27 mouse cellular contexts compared by ENCODE assay signal in genomic region chr8:127347890-127348495, GRCm38 (mm10).
DNase-seq lines count a peak whose midpoint lies in the region; TF ChIP-seq lines count a peak whose summit lies in the region.
"Had no signal": no experiment of that assay in that cellular context is flagged by ENCODE, and none has a peak within 500 bp of the region (broad histone marks: within the 10 kb centered on the region; RNA-seq: fewer than 3 reads in every experiment).

No protein-coding gene starts in this region.

- peak; percentile 5 to 28 for DNase-seq in frontal cortex, adult 2 months (ENCODE audit: extremely low spot score in 1 of 2, low spot score in 1 of 2)
- no peak for DNase-seq in frontal cortex, postnatal 25 days (ENCODE audit: low spot score in 2 of 2)
- DNase-seq in right cerebral cortex, adult 18-20 months: peak; percentile 17
- DNase-seq in right cerebral cortex, postnatal 4 days: no peak
- DNase-seq in telencephalon, adult 2 months (ENCODE audit: low read depth, low spot score): peak; percentile 43
- DNase-seq in gastrocnemius, adult 2 months: no peak
- DNase-seq: adrenal gland, postnatal 14 days; B cell, adult 2 months; cerebellum, adult 11-12 months; cerebellum, adult 8-10 months; cerebellum, postnatal 10 days; cerebellum, postnatal 36 days; embryo, embryonic 11 days; gastrocnemius, postnatal 25 days; heart, postnatal 10 days; heart, postnatal 36 days; kidney, adult 11 months had no signal

- intact Hi-C loops in gastrocnemius, adult 2 months (cut with DNase I): loop anchor here (10.0 kb wide), 1 partner anchor 153 kb away; no protein-coding TSS in a partner anchor

- no peak overlapping the region for H3K4me3 ChIP-seq in gastrocnemius, adult 2 months
- H3K4me3 ChIP-seq: embryonic facial prominence, embryonic 10.5 days; embryonic facial prominence, embryonic 13.5 days; erythroblast, embryonic 14.5 days; forebrain, embryonic 10.5 days; forebrain, embryonic 13.5 days; heart, embryonic 12.5 days; heart, embryonic 15.5 days; hindbrain, embryonic 10.5 days; hindbrain, embryonic 13.5 days; intestine, embryonic 15.5 days had no signal

- H3K27ac ChIP-seq in gastrocnemius, adult 2 months: no peak overlapping the region
- H3K27ac ChIP-seq: embryonic facial prominence, embryonic 10.5 days; embryonic facial prominence, embryonic 13.5 days; forebrain, embryonic 10.5 days; forebrain, embryonic 13.5 days; heart, embryonic 15.5 days; hindbrain, embryonic 10.5 days; hindbrain, embryonic 13.5 days; intestine, embryonic 15.5 days had no signal

- TF ChIP-seq CTCF in gastrocnemius, adult 2 months (IDR thresholded peaks at IDR 0.05): no peak

Comparison
In these comparisons a context has a peak if more than half of its experiments do, and no peak if none do; other contexts are left out.
1. DNase-seq: peak in frontal cortex, adult 2 months (2 of 2), right cerebral cortex, adult 18-20 months (single experiment) and telencephalon, adult 2 months (single experiment); none in frontal cortex, postnatal 25 days (0 of 2), right cerebral cortex, postnatal 4 days (single experiment) and gastrocnemius, adult 2 months (single experiment).